Mouse (Mus musculus): ENCODE measurements at regions not wholly inside any gene's neighbourhood (a gene's known extent, or its start where the extent isn't known, plus 50 kb on each side); places are given as distances from the start of the nearest gene placed in this dataset.

GRCm38 (mm10) chr6:98584541-98584940, 242.0 kb upstream of the Gm765 start:
- H3K9ac ChIP-seq (ENCODE audit: low read depth, low read length) = no peak overlapping the region
- 92% methylated on average over 4 of the region's 4 CpGs for WGBS
- no peak for ATAC-seq
- H3K4me3 ChIP-seq (ENCODE audit: low read depth, low read length) = no peak overlapping the region
- no peak for TF ChIP-seq CTCF (IDR thresholded peaks at IDR 0.05; ENCODE audit: low read depth)
- H3K27ac ChIP-seq (ENCODE audit: low read depth, low read length) = no peak overlapping the region
- 0 out of 2 replicates have a peak, but pooled peaks cover 3% of the 10 kb centered on the region for H3K4me1 ChIP-seq (replicated peaks; ENCODE audit: control insufficient read depth, insufficient read depth, low read length)
- H3K9me3 ChIP-seq (ENCODE audit: control insufficient read depth) = no peaks in the 10 kb centered on the region
- H3K27me3 ChIP-seq (replicated peaks; ENCODE audit: control insufficient read depth, insufficient read depth, low read length) = no peaks in the 10 kb centered on the region
- H3K4me2 ChIP-seq (replicated peaks; ENCODE audit: low read depth) = no peak overlapping the region
- no peaks in the 10 kb centered on the region for H3K36me3 ChIP-seq (ENCODE audit: control insufficient read depth, insufficient read depth)

GRCm38 (mm10) chr6:98582826-98583225, 240.3 kb upstream of the Gm765 start:
- Histone ChIP-seq H3K27ac (ENCODE audit: low read depth, low read length) (no peak overlapping the region), H3K27me3 (replicated peaks; ENCODE audit: control insufficient read depth, insufficient read depth, low read length) (no peaks in the 10 kb centered on the region), H3K4me3 (ENCODE audit: low read depth, low read length) (no peak overlapping the region), H3K4me2 (replicated peaks; ENCODE audit: low read depth) (no peak overlapping the region), H3K9me3 (ENCODE audit: control insufficient read depth) (no peaks in the 10 kb centered on the region), H3K36me3 (ENCODE audit: control insufficient read depth, insufficient read depth) (no peaks in the 10 kb centered on the region), H3K9ac (ENCODE audit: low read depth, low read length) (no peak overlapping the region), H3K4me1 (replicated peaks; ENCODE audit: control insufficient read depth, insufficient read depth, low read length) (no peaks in the 10 kb centered on the region)
- WGBS = 56% methylated on average over 2 of the region's 2 CpGs
- TF ChIP-seq CTCF (IDR thresholded peaks at IDR 0.05; ENCODE audit: low read depth) = no peak
- no peak for ATAC-seq

DNA sequence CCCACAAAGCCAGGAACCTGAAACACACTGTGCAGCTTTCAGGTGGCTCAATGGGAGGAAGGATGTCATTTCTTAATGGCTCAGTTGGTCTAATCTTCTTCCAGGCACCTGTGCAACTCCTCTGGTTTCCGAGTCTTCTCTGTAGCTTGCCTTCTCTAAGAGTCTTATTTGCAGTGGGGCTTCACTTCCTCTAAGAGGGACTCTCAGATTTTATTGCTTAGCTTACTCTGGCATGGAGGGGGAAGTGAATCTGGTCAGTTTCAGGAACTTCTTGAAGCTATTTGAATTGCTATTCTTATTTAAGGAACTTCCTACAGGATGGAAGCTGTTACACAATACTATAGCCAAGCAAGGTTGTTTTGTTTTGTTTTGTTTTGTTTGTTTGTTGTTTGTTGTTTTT, 232.7 kb upstream of the Gm765 start:
- Histone ChIP-seq H3K4me3 (ENCODE audit: low read depth, low read length) (no peak overlapping the region), H3K9me3 (ENCODE audit: control insufficient read depth) (no peaks in the 10 kb centered on the region), H3K27ac (ENCODE audit: low read depth, low read length) (no peak overlapping the region), H3K27me3 (replicated peaks; ENCODE audit: control insufficient read depth, insufficient read depth, low read length) (no peaks in the 10 kb centered on the region), H3K4me1 (replicated peaks; ENCODE audit: control insufficient read depth, insufficient read depth, low read length) (no peaks in the 10 kb centered on the region), H3K9ac (ENCODE audit: low read depth, low read length) (no peak overlapping the region), H3K4me2 (replicated peaks; ENCODE audit: low read depth) (no peak overlapping the region), H3K36me3 (ENCODE audit: control insufficient read depth, insufficient read depth) (no peaks in the 10 kb centered on the region)
- 72% methylated on average over 1 of the region's 1 CpGs for WGBS
- no peak for ATAC-seq
- no peak for TF ChIP-seq CTCF (IDR thresholded peaks at IDR 0.05; ENCODE audit: low read depth)

- Histone ChIP-seq H3K27ac (ENCODE audit: low read depth, low read length) (no peak overlapping the region), H3K9me3 (ENCODE audit: control insufficient read depth) (no peaks in the 10 kb centered on the region), H3K4me1 (replicated peaks; ENCODE audit: control insufficient read depth, insufficient read depth, low read length) (no peaks in the 10 kb centered on the region), H3K4me3 (ENCODE audit: low read depth, low read length) (no peak overlapping the region), H3K36me3 (ENCODE audit: control insufficient read depth, insufficient read depth) (no peaks in the 10 kb centered on the region), H3K9ac (ENCODE audit: low read depth, low read length) (no peak overlapping the region), H3K4me2 (replicated peaks; ENCODE audit: low read depth) (no peak overlapping the region), H3K27me3 (replicated peaks; ENCODE audit: control insufficient read depth, insufficient read depth, low read length) (no peaks in the 10 kb centered on the region)
- TF ChIP-seq CTCF (IDR thresholded peaks at IDR 0.05; ENCODE audit: low read depth) = no peak
- WGBS = 88% methylated on average over 1 of the region's 1 CpGs
- ATAC-seq = no peak
Measured at GRCm38 (mm10) chr6:98555702-98556101, 213.1 kb upstream of the Gm765 start.

- Histone ChIP-seq H3K4me1 (replicated peaks; ENCODE audit: control insufficient read depth, insufficient read depth, low read length) (no peaks in the 10 kb centered on the region), H3K9ac (ENCODE audit: low read depth, low read length) (no peak overlapping the region), H3K9me3 (ENCODE audit: control insufficient read depth) (no peaks in the 10 kb centered on the region), H3K4me2 (replicated peaks; ENCODE audit: low read depth) (no peak overlapping the region), H3K36me3 (ENCODE audit: control insufficient read depth, insufficient read depth) (no peaks in the 10 kb centered on the region), H3K27ac (ENCODE audit: low read depth, low read length) (no peak overlapping the region), H3K4me3 (ENCODE audit: low read depth, low read length) (no peak overlapping the region), H3K27me3 (replicated peaks; ENCODE audit: control insufficient read depth, insufficient read depth, low read length) (no peaks in the 10 kb centered on the region)
- TF ChIP-seq CTCF (IDR thresholded peaks at IDR 0.05; ENCODE audit: low read depth) = no peak
- ATAC-seq = no peak
- 73% methylated on average over 1 of the region's 1 CpGs for WGBS
Measured at GRCm38 (mm10) chr6:98553922-98554321, 211.4 kb upstream of the Gm765 start.

GRCm38 (mm10) chr6:98551781-98552180, 209.2 kb upstream of the Gm765 start:
- WGBS = 87% methylated on average over 3 of the region's 3 CpGs
- Histone ChIP-seq H3K36me3 (ENCODE audit: control insufficient read depth, insufficient read depth) (no peaks in the 10 kb centered on the region), H3K4me1 (replicated peaks; ENCODE audit: control insufficient read depth, insufficient read depth, low read length) (no peaks in the 10 kb centered on the region), H3K27ac (ENCODE audit: low read depth, low read length) (no peak overlapping the region), H3K4me2 (replicated peaks; ENCODE audit: low read depth) (no peak overlapping the region), H3K9me3 (ENCODE audit: control insufficient read depth) (no peaks in the 10 kb centered on the region), H3K4me3 (ENCODE audit: low read depth, low read length) (no peak overlapping the region), H3K9ac (ENCODE audit: low read depth, low read length) (no peak overlapping the region), H3K27me3 (replicated peaks; ENCODE audit: control insufficient read depth, insufficient read depth, low read length) (no peaks in the 10 kb centered on the region)
- ATAC-seq = no peak
- TF ChIP-seq CTCF (IDR thresholded peaks at IDR 0.05; ENCODE audit: low read depth) = no peak

GRCm38 (mm10) chr6:98526882-98527440, 184.4 kb upstream of the Gm765 start:
- Histone ChIP-seq H3K36me3 (ENCODE audit: control insufficient read depth, insufficient read depth) (no peaks in the 10 kb centered on the region), H3K4me2 (replicated peaks; ENCODE audit: low read depth) (no peak overlapping the region), H3K27me3 (replicated peaks; ENCODE audit: control insufficient read depth, insufficient read depth, low read length) (no peaks in the 10 kb centered on the region), H3K4me3 (ENCODE audit: low read depth, low read length) (no peak overlapping the region), H3K4me1 (replicated peaks; ENCODE audit: control insufficient read depth, insufficient read depth, low read length) (no peaks in the 10 kb centered on the region), H3K9me3 (ENCODE audit: control insufficient read depth) (no peaks in the 10 kb centered on the region), H3K9ac (ENCODE audit: low read depth, low read length) (no peak overlapping the region), H3K27ac (ENCODE audit: low read depth, low read length) (no peak overlapping the region)
- WGBS = 82% methylated on average over 15 of the region's 15 CpGs
- TF ChIP-seq CTCF (IDR thresholded peaks at IDR 0.05; ENCODE audit: low read depth) = no peak
- no peak for ATAC-seq

Data from intestine, postnatal 0 days (tissue).